Mouse (Mus musculus) embryonic facial prominence, embryonic 15.5 days (tissue): ENCODE measurements at regions not wholly inside any gene's neighbourhood (a gene's known extent, or its start where the extent isn't known, plus 50 kb on each side); places are given as distances from the start of the nearest gene placed in this dataset.
A peak's percentile ranks its signal among the peaks of the same experiment; 100 is the strongest.

Source experiments
- ATAC-seq: fragments of 200-750 bp; cut with Nextera tagmentation; 2 replicates; pipeline ENCODE4 v1.8.0; 2017; ENCODE audit warnings: low read depth, moderate TSS enrichment; ENCODE audit not compliant: insufficient number of reproducible peaks, low FRiP score, low TSS enrichment
- H3K27ac ChIP-seq: fragments of 300-500 bp; sonication (generic); replicated peaks from 2 replicates; pipeline ENCODE4 v1.5.1; 2015; ENCODE audit warnings: mild to moderate bottlenecking, inconsistent platforms
- H3K27me3 ChIP-seq: fragments of 300-500 bp; sonication (generic); 2 replicates; pipeline ENCODE4 v1.6.1; 2015; ENCODE audit warnings: inconsistent platforms
- H3K36me3 ChIP-seq: fragments of 300-500 bp; sonication (generic); 2 replicates; pipeline ENCODE4 v1.6.1; 2015; ENCODE audit warnings: mild to moderate bottlenecking, inconsistent platforms
- H3K4me1 ChIP-seq: fragments of 300-500 bp; sonication (generic); 2 replicates; pipeline ENCODE4 v1.6.1; 2015; ENCODE audit warnings: inconsistent platforms
- H3K4me2 ChIP-seq: fragments of 300-500 bp; sonication (generic); replicated peaks from 2 replicates; pipeline ENCODE4 v1.6.1; 2015; ENCODE audit warnings: mild to moderate bottlenecking, inconsistent platforms
- H3K4me3 ChIP-seq: fragments of 300-500 bp; sonication (generic); replicated peaks from 2 replicates; pipeline ENCODE4 v1.5.1; 2015; ENCODE audit warnings: mild to moderate bottlenecking, inconsistent platforms
- H3K9ac ChIP-seq: fragments of 300-500 bp; sonication (generic); 2 replicates; pipeline ENCODE4 v1.6.1; 2015; ENCODE audit warnings: inconsistent platforms
- H3K9me3 ChIP-seq: fragments of 300-500 bp; sonication (generic); replicated peaks from 2 replicates; pipeline ENCODE4 v1.6.1; 2016; ENCODE audit warnings: inconsistent platforms
- WGBS: fragments of 180-500 bp; shearing (Covaris S2); methylation state at CpG from one replicate; pipeline ENCODE4 v1.1.7; 2015; 5-methylcytosine and 5-hydroxymethylcytosine counted together

DNA sequence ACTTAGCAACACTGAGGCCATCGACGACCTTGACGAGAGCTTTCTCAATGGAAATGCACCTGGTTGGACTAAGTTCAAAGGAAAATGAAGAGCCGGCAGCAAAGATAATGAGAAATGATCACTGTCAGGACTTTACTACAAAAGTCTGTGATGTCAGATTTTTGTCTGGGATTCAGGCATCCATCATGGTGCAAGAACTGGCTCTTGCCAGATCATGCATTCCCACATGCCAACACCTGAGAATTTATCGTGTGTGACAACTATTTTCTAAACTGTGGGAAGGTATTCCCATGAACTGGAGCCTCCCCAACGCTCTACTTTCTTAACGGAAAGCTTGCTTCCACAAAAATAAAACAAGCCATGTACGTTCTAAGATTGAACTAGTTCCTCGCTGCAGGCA, 58.1 kb downstream of the Irx6 start:
- H3K36me3 ChIP-seq: no peaks in the 10 kb centered on the region
- H3K27ac ChIP-seq: no peak overlapping the region
- no peaks in the 10 kb centered on the region for H3K4me1 ChIP-seq
- no peak for ATAC-seq
- 72% methylated on average over 9 of the region's 9 CpGs for WGBS
- H3K4me3 ChIP-seq: no peak overlapping the region
- no peaks in the 10 kb centered on the region for H3K9me3 ChIP-seq
- H3K27me3 ChIP-seq: no peaks in the 10 kb centered on the region
- H3K9ac ChIP-seq: no peak overlapping the region
- no peak overlapping the region for H3K4me2 ChIP-seq

GRCm38 (mm10) chr8:92735646-92736045, 61.6 kb downstream of the Irx6 start:
- 73% methylated on average over 9 of the region's 9 CpGs for WGBS

GRCm38 (mm10) chr8:92738080-92738479, 64.0 kb downstream of the Irx6 start:
- ATAC-seq: no peak
- Histone ChIP-seq H3K27ac (no peak overlapping the region), H3K4me1 (no peaks in the 10 kb centered on the region), H3K36me3 (no peaks in the 10 kb centered on the region), H3K4me3 (no peak overlapping the region), H3K9me3 (no peaks in the 10 kb centered on the region), H3K4me2 (no peak overlapping the region), H3K27me3 (no peaks in the 10 kb centered on the region; the same call in 1 of the 2 replicates), H3K9ac (no peak overlapping the region)
- WGBS: 29% methylated on average over 1 of the region's 1 CpGs

More at GRCm38 (mm10) chr8:92735646-92736045, 61.6 kb downstream of the Irx6 start:
- Histone ChIP-seq H3K4me1 (no peaks in the 10 kb centered on the region), H3K4me2 (no peak overlapping the region), H3K27ac (no peak overlapping the region), H3K27me3 (no peaks in the 10 kb centered on the region), H3K9ac (no peak overlapping the region), H3K4me3 (no peak overlapping the region), H3K9me3 (no peaks in the 10 kb centered on the region), H3K36me3 (no peaks in the 10 kb centered on the region)
- no peak for ATAC-seq

DNA sequence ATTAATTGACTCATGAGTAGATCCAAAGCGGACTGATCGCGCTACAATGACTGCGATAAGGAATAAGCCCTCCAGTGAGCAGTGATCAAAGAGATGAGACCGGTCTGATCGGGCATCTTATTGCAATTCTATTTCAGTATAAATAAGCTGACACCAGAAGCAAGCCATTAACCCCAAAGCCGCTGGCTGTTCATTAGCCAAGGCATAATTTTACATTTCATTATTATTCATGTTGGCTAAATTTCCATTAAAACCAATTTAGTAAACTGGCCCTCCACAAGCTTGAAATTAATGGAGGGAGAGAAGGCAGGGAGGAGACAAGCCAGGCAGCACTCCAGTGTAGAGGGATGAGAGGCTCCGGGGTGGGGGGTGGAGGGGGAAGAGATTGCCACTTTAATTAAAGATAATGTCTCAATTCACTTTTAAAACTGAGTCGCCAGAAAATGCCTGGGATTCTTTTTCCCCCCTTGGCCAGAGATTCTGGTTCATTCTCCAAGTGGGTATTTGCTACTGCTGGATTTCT, 66.3 kb downstream of the Irx6 start:
- Histone ChIP-seq H3K4me3 (no peak overlapping the region), H3K27ac (no peak overlapping the region), H3K9me3 (no peaks in the 10 kb centered on the region), H3K4me1 (no peaks in the 10 kb centered on the region), H3K9ac (no peak overlapping the region), H3K27me3 (no peaks in the 10 kb centered on the region; the same call in 1 of the 2 replicates), H3K4me2 (no peak overlapping the region), H3K36me3 (no peaks in the 10 kb centered on the region)
- 60% methylated on average over 9 of the region's 9 CpGs for WGBS
- no peak for ATAC-seq

- no peaks in the 10 kb centered on the region for H3K9me3 ChIP-seq
- ATAC-seq: no peak
- H3K4me3 ChIP-seq: no peak overlapping the region
- H3K4me2 ChIP-seq: no peak overlapping the region
- no peaks in the 10 kb centered on the region; the same call in 1 of the 2 replicates for H3K27me3 ChIP-seq
- no peaks in the 10 kb centered on the region for H3K4me1 ChIP-seq
- no peak overlapping the region for H3K9ac ChIP-seq
- no peaks in the 10 kb centered on the region for H3K36me3 ChIP-seq
- 83% methylated on average over 3 of the region's 3 CpGs for WGBS
- H3K27ac ChIP-seq: no peak overlapping the region
These were observed 67.7 kb downstream of the Irx6 start for GRCm38 (mm10) chr8:92741836-92742235.

DNA sequence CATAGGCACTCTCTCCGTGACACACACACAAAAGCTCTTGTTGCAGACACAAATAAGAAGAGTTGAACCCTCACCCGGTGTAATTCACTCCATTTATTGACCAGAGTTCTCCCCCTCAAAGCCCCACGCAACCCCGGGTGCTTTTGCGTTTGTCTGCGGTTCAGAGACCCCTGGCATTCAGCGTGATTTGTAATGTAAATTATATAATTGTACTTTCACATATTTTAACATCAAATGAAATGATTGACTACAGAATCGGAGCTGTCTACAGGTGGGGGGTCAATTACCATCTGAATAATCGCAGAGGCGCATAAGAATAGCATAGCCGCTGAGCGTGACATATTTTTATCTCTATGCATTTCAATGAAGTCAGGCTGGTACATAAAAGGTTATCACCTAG, 69.0 kb downstream of the Irx6 start:
- H3K36me3 ChIP-seq: no peaks in the 10 kb centered on the region
- H3K4me2 ChIP-seq: no peak overlapping the region
- H3K9ac ChIP-seq: no peak overlapping the region
- H3K27me3 ChIP-seq: no peaks in the 10 kb centered on the region; the same call in 1 of the 2 replicates
- WGBS: 62% methylated on average over 12 of the region's 12 CpGs
- H3K4me3 ChIP-seq: no peak overlapping the region
- ATAC-seq: no peak
- 0 out of 2 replicates have a peak, but pooled peaks cover 2% of the 10 kb centered on the region for H3K4me1 ChIP-seq
- H3K27ac ChIP-seq: no peak overlapping the region
- no peaks in the 10 kb centered on the region for H3K9me3 ChIP-seq

GRCm38 (mm10) chr8:92747086-92747485, 73.0 kb downstream of the Irx6 start:
- Histone ChIP-seq H3K4me2 (no peak overlapping the region), H3K4me1 (0 out of 2 replicates have a peak, but pooled peaks cover 4% of the 10 kb centered on the region), H3K27ac (no peak overlapping the region), H3K4me3 (no peak overlapping the region), H3K36me3 (no peaks in the 10 kb centered on the region), H3K9me3 (no peaks in the 10 kb centered on the region), H3K9ac (no peak overlapping the region), H3K27me3 (no peaks in the 10 kb centered on the region)
- ATAC-seq: no peak
- WGBS: 44% methylated on average over 7 of the region's 7 CpGs

DNA sequence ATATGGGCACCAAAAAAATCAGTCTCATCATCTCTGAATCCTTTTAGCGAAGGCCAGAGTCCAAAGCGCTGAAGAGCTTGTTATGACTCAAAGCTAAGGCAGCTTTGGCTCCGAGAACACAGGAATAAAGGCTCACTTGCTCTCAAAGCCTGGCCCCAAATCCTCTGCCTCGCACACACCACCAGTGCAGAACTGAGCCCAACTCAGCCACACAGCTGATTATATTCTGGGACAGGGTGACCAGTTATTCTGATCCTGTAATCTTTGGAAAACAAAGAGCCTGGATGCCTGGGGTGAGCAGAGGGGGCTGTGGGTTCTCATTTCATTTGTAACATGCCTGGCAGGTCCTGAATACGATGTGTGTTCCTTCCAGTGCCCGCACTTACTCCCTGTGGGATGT, 73.9 kb downstream of the Irx6 start:
- no peak overlapping the region for H3K4me3 ChIP-seq
- no peaks in the 10 kb centered on the region for H3K36me3 ChIP-seq
- 49% methylated on average over 6 of the region's 6 CpGs for WGBS
- H3K9ac ChIP-seq: no peak overlapping the region
- 0 out of 2 replicates have a peak, but pooled peaks cover 4% of the 10 kb centered on the region for H3K4me1 ChIP-seq
- no peak for ATAC-seq
- no peak overlapping the region for H3K4me2 ChIP-seq
- H3K27me3 ChIP-seq: no peaks in the 10 kb centered on the region
- H3K9me3 ChIP-seq: no peaks in the 10 kb centered on the region
- H3K27ac ChIP-seq: no peak overlapping the region

GRCm38 (mm10) chr8:92759848-92760247, 67.2 kb upstream of the Mmp2 start:
- H3K4me1 ChIP-seq: no peaks in the 10 kb centered on the region
- no peak overlapping the region for H3K4me3 ChIP-seq
- H3K36me3 ChIP-seq: no peaks in the 10 kb centered on the region

GRCm38 (mm10) chr8:92760933-92761332, 66.2 kb upstream of the Mmp2 start:
- H3K4me1 ChIP-seq: no peaks in the 10 kb centered on the region
- H3K4me2 ChIP-seq: no peak overlapping the region
- H3K9me3 ChIP-seq: no peaks in the 10 kb centered on the region
- 95% methylated on average over 6 of the region's 6 CpGs for WGBS
- no peak for ATAC-seq
- H3K27ac ChIP-seq: no peak overlapping the region
- H3K27me3 ChIP-seq: no peaks in the 10 kb centered on the region
- H3K4me3 ChIP-seq: no peak overlapping the region
- H3K36me3 ChIP-seq: no peaks in the 10 kb centered on the region
- no peak overlapping the region for H3K9ac ChIP-seq

More at GRCm38 (mm10) chr8:92759848-92760247, 67.2 kb upstream of the Mmp2 start:
- ATAC-seq: no peak
- Histone ChIP-seq H3K27ac (no peak overlapping the region), H3K9ac (no peak overlapping the region), H3K4me2 (no peak overlapping the region), H3K27me3 (no peaks in the 10 kb centered on the region), H3K9me3 (no peaks in the 10 kb centered on the region)
- 85% methylated on average over 3 of the region's 3 CpGs for WGBS

- H3K36me3 ChIP-seq: no peaks in the 10 kb centered on the region
- H3K27ac ChIP-seq: no peak overlapping the region
- no peak for ATAC-seq
- H3K27me3 ChIP-seq: no peaks in the 10 kb centered on the region
- H3K4me3 ChIP-seq: no peak overlapping the region
- 19% methylated on average over 18 of the region's 18 CpGs for WGBS
- H3K4me1 ChIP-seq: no peaks in the 10 kb centered on the region
- peak overlapping the region; percentile 6; the same call in 1 of the 2 replicates for H3K4me2 ChIP-seq
- H3K9me3 ChIP-seq: no peaks in the 10 kb centered on the region
- H3K9ac ChIP-seq: no peak overlapping the region
These were observed 65.0 kb upstream of the Mmp2 start for GRCm38 (mm10) chr8:92761959-92762600.
